Mouse (Mus musculus): ENCODE results near the gene Rasgef1c. TPM values are rescaled to one million over a fixed set of nuclear protein-coding genes. Genes with fewer than 3 reads are reported as not detected.

The Rasgef1c gene
- polyA plus RNA-seq, 1 experiment = not detected

DNA sequence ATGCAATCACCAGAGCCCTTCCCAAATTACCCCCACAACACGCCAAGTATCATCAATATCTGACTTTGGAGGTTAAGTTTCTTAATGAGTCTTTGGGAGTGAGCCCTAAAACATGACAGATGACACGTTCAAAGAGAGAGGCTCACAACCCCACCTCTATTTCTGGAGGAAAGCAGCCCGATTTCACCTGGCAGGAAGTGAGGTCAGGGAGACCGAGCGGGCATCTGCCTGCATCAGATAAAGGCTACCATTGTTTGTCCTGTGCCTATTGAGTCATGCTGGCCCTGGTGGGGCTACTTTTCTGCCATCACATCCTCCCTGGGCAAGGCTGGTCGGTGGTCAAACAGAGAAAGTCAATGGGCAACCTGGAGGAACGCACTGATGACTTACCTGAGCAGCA, 115.9 kb downstream of the Rasgef1c start:
- TF ChIP-seq MYOG (IDR thresholded peaks at IDR 0.05; ENCODE audit: control insufficient read depth, extremely low read depth, insufficient read length) (no peak), USF1 (IDR thresholded peaks at IDR 0.05; ENCODE audit: low read depth) (no peak), CTCF (IDR thresholded peaks at IDR 0.05; ENCODE audit: control insufficient read depth, insufficient read depth, insufficient read length) (no peak)
- peaks cover 51% of the 10 kb centered on the region for H3K27me3 ChIP-seq (ENCODE audit: control insufficient read depth, insufficient read depth, insufficient read length)
- no peaks in the 10 kb centered on the region for H3K79me3 ChIP-seq (ENCODE audit: low read depth)
- H3K79me2 ChIP-seq (ENCODE audit: control insufficient read depth, insufficient read depth) = no peaks in the 10 kb centered on the region
- no peak overlapping the region for H3K4me3 ChIP-seq (ENCODE audit: insufficient read depth, poor library complexity, severe bottlenecking)
- H3K36me3 ChIP-seq (ENCODE audit: control insufficient read depth, insufficient read depth) = no peaks in the 10 kb centered on the region
- H3ac ChIP-seq (ENCODE audit: control insufficient read depth, insufficient read length, low read depth) = no peak overlapping the region

DNA sequence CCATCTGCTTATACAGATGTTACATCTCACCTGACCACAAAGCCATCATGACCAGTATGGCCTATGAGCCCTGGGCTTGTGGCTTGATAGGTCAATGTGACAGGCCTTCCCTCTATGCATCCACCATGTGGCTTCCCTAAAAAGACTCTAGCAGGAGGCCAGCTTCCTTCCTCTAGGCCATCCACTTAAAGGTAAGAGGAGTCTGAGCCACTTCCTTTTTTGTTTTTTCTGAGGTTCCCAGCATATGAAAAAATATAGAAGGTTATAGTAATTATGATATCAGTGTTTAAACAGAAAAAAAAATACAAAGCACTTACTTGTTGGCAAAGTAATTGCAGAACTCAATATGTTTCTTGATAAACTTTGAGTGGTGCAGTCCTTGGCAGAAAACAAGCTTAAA, 117.2 kb downstream of the Rasgef1c start:
- H3K36me3 ChIP-seq (ENCODE audit: control insufficient read depth, insufficient read depth) = no peaks in the 10 kb centered on the region
- no peak for TF ChIP-seq MYOD1 (IDR thresholded peaks at IDR 0.05; ENCODE audit: control insufficient read depth, insufficient read length, low read depth)
- TF ChIP-seq MAX (IDR thresholded peaks at IDR 0.05) = no peak
- TF ChIP-seq MYOG (IDR thresholded peaks at IDR 0.05; ENCODE audit: control insufficient read depth, extremely low read depth, insufficient read length) = no peak
- no peak for TF ChIP-seq CEBPB (IDR thresholded peaks at IDR 0.05; ENCODE audit: low read depth)
- TF ChIP-seq CTCF (IDR thresholded peaks at IDR 0.05; ENCODE audit: control insufficient read depth, insufficient read depth, insufficient read length) = no peak
- no peak for TF ChIP-seq FOSL1 (IDR thresholded peaks at IDR 0.05; ENCODE audit: insufficient read depth, low read length, poor library complexity, severe bottlenecking)
- TF ChIP-seq USF1 (IDR thresholded peaks at IDR 0.05; ENCODE audit: low read depth) = no peak
- peaks cover 43% of the 10 kb centered on the region for H3K27me3 ChIP-seq (ENCODE audit: control insufficient read depth, insufficient read depth, insufficient read length)
- H3ac ChIP-seq (ENCODE audit: control insufficient read depth, insufficient read length, low read depth) = no peak overlapping the region
- H3K79me2 ChIP-seq (ENCODE audit: control insufficient read depth, insufficient read depth) = no peaks in the 10 kb centered on the region
- H3K79me3 ChIP-seq (ENCODE audit: low read depth) = no peaks in the 10 kb centered on the region
- H3K4me3 ChIP-seq (ENCODE audit: insufficient read depth, poor library complexity, severe bottlenecking) = no peak overlapping the region

- TF ChIP-seq USF1 (IDR thresholded peaks at IDR 0.05; ENCODE audit: low read depth) = no peak
- TF ChIP-seq MYOD1 (IDR thresholded peaks at IDR 0.05; ENCODE audit: control insufficient read depth, insufficient read length, low read depth) = no peak
- Histone ChIP-seq H3K4me3 (ENCODE audit: insufficient read depth, poor library complexity, severe bottlenecking) (no peak overlapping the region), H3K27me3 (ENCODE audit: control insufficient read depth, insufficient read depth, insufficient read length) (peaks cover 60% of the 10 kb centered on the region), H3K79me3 (ENCODE audit: low read depth) (no peaks in the 10 kb centered on the region), H3ac (ENCODE audit: control insufficient read depth, insufficient read length, low read depth) (no peak overlapping the region), H3K36me3 (ENCODE audit: control insufficient read depth, insufficient read depth) (no peaks in the 10 kb centered on the region), H3K79me2 (ENCODE audit: control insufficient read depth, insufficient read depth) (no peaks in the 10 kb centered on the region)
Measured at GRCm38 (mm10) chr11:50022085-50022484, 120.5 kb downstream of the Rasgef1c start.

DNA sequence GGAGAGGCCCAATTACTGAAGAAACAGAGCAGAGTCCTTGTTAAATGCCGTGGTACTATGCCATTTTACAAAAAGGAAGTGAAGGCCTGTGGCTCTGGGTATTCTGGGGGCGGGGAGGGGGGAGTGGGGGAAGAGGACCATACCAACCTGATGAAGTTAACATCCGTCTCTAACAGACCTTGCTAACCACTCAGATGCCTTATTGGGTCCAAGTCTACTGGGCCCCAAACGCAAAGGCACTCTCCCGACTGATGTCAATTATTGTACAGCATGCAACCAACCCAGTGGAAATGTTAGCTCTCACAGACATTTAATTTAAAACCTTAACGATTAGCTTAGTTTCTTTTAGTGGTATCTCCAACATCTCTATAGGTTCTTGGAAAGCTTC, 122.8 kb downstream of the Rasgef1c start:
- H3ac ChIP-seq (ENCODE audit: control insufficient read depth, insufficient read length, low read depth) = no peak overlapping the region
- H3K79me3 ChIP-seq (ENCODE audit: low read depth) = no peaks in the 10 kb centered on the region
- no peak for TF ChIP-seq MAX (IDR thresholded peaks at IDR 0.05)
- TF ChIP-seq FOSL1 (IDR thresholded peaks at IDR 0.05; ENCODE audit: insufficient read depth, low read length, poor library complexity, severe bottlenecking) = no peak
- TF ChIP-seq USF1 (IDR thresholded peaks at IDR 0.05; ENCODE audit: low read depth) = no peak
- H3K4me3 ChIP-seq (ENCODE audit: insufficient read depth, poor library complexity, severe bottlenecking) = no peak overlapping the region
- H3K79me2 ChIP-seq (ENCODE audit: control insufficient read depth, insufficient read depth) = no peaks in the 10 kb centered on the region
- no peaks in the 10 kb centered on the region for H3K36me3 ChIP-seq (ENCODE audit: control insufficient read depth, insufficient read depth)
- H3K27me3 ChIP-seq (ENCODE audit: control insufficient read depth, insufficient read depth, insufficient read length) = peaks cover 50% of the 10 kb centered on the region

DNA sequence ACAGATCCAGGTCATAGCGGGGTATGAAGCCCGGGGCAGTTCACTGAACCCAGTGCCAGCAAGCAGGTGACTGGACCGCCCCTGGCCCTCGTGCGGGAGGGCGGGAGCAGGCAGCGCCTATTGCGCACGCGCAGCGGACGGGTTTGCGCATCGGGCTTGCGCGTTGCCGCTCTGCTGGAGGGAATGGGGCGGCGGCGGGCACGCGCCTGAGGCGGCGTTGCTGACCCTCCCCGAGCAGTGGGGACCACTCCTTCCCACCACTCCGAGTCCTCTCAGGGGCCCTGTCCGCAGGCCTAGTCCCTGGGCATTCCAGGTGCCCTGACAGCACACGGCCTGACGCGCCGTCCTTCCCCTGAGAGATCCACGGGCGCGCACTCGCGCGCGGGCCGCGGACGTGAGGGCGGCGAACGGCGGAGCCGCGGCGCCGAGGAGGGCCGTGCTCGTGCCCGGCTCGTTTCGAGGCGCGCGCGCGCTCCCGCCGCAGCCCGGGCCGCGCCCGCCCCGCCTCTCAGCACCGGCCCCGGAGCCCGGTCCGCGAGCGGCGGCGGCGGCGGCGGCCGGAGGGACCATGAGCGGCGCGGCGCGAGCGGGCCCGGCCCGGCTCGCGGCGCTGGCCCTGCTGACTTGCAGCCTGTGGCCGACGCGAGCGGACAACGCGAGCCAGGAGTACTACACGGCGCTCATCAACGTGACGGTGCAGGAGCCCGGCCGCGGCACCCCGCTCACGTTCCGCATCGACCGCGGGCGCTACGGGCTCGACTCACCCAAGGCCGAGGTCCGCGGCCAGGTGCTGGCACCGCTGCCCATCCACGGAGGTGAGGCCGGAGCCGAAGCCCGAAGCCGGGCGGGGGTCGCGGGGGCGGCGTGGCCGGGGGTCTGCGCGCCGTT, 123.4 kb downstream of the Rasgef1c start, which contains the start of gene Rnf130:
Rnf130 (plus strand) TSS at position 514 of the 888 bp plus-strand sequence.
- H3K79me2 ChIP-seq (ENCODE audit: control insufficient read depth, insufficient read depth) = no peaks in the 10 kb centered on the region
- no peak within 1 kb of the TSS for H3K4me3 ChIP-seq (ENCODE audit: insufficient read depth, poor library complexity, severe bottlenecking)
- peaks cover 45% of the 10 kb centered on the region for H3K27me3 ChIP-seq (ENCODE audit: control insufficient read depth, insufficient read depth, insufficient read length)
- H3ac ChIP-seq (ENCODE audit: control insufficient read depth, insufficient read length, low read depth) = no peak within 1 kb of the TSS
- H3K36me3 ChIP-seq (ENCODE audit: control insufficient read depth, insufficient read depth) = no peaks in the 10 kb centered on the region
- TF ChIP-seq MYOG (IDR thresholded peaks at IDR 0.05; ENCODE audit: control insufficient read depth, extremely low read depth, insufficient read length) (no peak), MAX (IDR thresholded peaks at IDR 0.05) (no peak), CEBPB (IDR thresholded peaks at IDR 0.05; ENCODE audit: low read depth) (no peak), FOSL1 (IDR thresholded peaks at IDR 0.05; ENCODE audit: insufficient read depth, low read length, poor library complexity, severe bottlenecking) (no peak), MYOD1 (IDR thresholded peaks at IDR 0.05; ENCODE audit: control insufficient read depth, insufficient read length, low read depth) (no peak), CTCF (IDR thresholded peaks at IDR 0.05; ENCODE audit: control insufficient read depth, insufficient read depth, insufficient read length) (no peak), USF1 (IDR thresholded peaks at IDR 0.05; ENCODE audit: low read depth) (no peak)
- no peaks in the 10 kb centered on the region for H3K79me3 ChIP-seq (ENCODE audit: low read depth)

DNA sequence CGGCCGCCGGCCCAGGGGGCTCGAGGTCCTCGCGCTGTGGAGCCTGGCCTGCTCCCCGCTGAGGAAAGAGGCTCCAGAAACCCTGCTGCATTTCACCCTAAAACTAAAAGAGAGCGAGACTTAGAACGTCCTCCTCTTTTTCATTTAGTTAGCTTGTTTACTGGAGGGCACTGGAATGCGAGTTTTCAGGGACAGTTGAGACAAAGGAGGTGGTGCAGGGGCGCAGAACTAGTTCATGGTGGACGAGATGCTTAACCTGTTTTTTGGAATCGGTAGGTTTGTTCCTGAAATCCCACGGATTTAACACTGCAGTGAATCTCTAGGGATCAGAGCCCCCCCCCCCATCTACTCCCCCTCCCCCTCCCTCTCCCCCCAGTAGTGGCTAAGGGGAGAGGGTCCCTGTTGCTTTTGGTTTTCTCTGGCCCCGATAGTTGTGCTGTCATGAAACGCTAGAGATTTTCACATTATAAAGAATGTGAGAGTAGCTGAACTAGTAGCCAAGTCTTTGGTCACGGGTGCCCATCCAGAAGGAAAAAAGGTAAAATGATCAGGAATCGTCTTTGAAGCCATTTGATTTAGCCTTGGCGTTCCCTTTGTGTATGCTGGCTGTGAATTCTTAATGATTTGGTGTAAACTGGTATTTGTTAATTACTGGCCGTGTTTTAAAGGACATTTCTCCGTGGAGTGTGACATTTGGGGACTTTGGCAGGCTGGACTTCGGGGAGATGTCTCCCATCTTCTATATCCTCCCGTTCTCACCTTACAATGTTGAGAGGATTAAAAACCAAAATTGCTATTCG, 124.3 kb downstream of the Rasgef1c start:
- Histone ChIP-seq H3K36me3 (ENCODE audit: control insufficient read depth, insufficient read depth) (no peaks in the 10 kb centered on the region), H3K79me3 (ENCODE audit: low read depth) (no peaks in the 10 kb centered on the region), H3ac (ENCODE audit: control insufficient read depth, insufficient read length, low read depth) (no peak overlapping the region), H3K4me3 (ENCODE audit: insufficient read depth, poor library complexity, severe bottlenecking) (no peak overlapping the region), H3K27me3 (ENCODE audit: control insufficient read depth, insufficient read depth, insufficient read length) (peaks cover 42% of the 10 kb centered on the region), H3K79me2 (ENCODE audit: control insufficient read depth, insufficient read depth) (no peaks in the 10 kb centered on the region)
- no peak for TF ChIP-seq CTCF (IDR thresholded peaks at IDR 0.05; ENCODE audit: control insufficient read depth, insufficient read depth, insufficient read length)
- TF ChIP-seq FOSL1 (IDR thresholded peaks at IDR 0.05; ENCODE audit: insufficient read depth, low read length, poor library complexity, severe bottlenecking) = no peak
- TF ChIP-seq USF1 (IDR thresholded peaks at IDR 0.05; ENCODE audit: low read depth) = no peak
- TF ChIP-seq CEBPB (IDR thresholded peaks at IDR 0.05; ENCODE audit: low read depth) = no peak
- TF ChIP-seq MYOD1 (IDR thresholded peaks at IDR 0.05; ENCODE audit: control insufficient read depth, insufficient read length, low read depth) = no peak
- no peak for TF ChIP-seq MYOG (IDR thresholded peaks at IDR 0.05; ENCODE audit: control insufficient read depth, extremely low read depth, insufficient read length)
- TF ChIP-seq MAX (IDR thresholded peaks at IDR 0.05) = no peak

All from C2C12 (cell line).